Mouse (Mus musculus) lung, adult 2 months (tissue): ENCODE measurements around the gene Sox5. TPM values are rescaled to one million over a fixed set of nuclear protein-coding genes. Genes with fewer than 3 reads are reported as not detected.

Experiments
- DNase-seq: peaks from one replicate; pipeline ENCODE4 v3.0.0; 2022
- H3K4me1 ChIP-seq: fragments of 200-500 bp; 2 replicates; pipeline ENCODE4 v1.6.1; 2011; ENCODE audit warnings: low read length; ENCODE audit not compliant: control insufficient read depth, insufficient read depth
- H3K4me3 ChIP-seq: fragments of 200-500 bp; replicated peaks from 2 replicates; pipeline ENCODE3; 2011; ENCODE audit warnings: low read depth, mild to moderate bottlenecking, control low read depth, low read length; ENCODE audit errors: extremely low read depth
- CTCF ChIP-seq: fragments of 200-500 bp; IDR thresholded peaks from 2 replicates; pipeline ENCODE4 v1.5.1; 2011; ENCODE audit warnings: mild to moderate bottlenecking, low read length, control low read depth; ENCODE audit not compliant: insufficient read depth
- POLR2A ChIP-seq: fragments of 200-500 bp; IDR thresholded peaks from 2 replicates; pipeline ENCODE4 v1.6.1; 2011; ENCODE audit warnings: low read depth, mild to moderate bottlenecking, control low read depth, low read length, borderline replicate concordance; ENCODE audit errors: extremely low read depth
- WGBS: fragments of 180-500 bp; shearing (Covaris S2); methylation state at CpG from one replicate; pipeline ENCODE4 v1.1.7; 2018; 5-methylcytosine and 5-hydroxymethylcytosine counted together
- polyA plus RNA-seq: library from polyadenylated mRNA; depleted of rRNA; stranded (reverse); fragments of >200 nt; gene quantifications from 2 replicates; pipeline ENCODE4 v1.2.3, GENCODE M21; 2012

Sox5 gene
- polyA plus RNA-seq, 1 experiment = 8.6 TPM

DNA sequence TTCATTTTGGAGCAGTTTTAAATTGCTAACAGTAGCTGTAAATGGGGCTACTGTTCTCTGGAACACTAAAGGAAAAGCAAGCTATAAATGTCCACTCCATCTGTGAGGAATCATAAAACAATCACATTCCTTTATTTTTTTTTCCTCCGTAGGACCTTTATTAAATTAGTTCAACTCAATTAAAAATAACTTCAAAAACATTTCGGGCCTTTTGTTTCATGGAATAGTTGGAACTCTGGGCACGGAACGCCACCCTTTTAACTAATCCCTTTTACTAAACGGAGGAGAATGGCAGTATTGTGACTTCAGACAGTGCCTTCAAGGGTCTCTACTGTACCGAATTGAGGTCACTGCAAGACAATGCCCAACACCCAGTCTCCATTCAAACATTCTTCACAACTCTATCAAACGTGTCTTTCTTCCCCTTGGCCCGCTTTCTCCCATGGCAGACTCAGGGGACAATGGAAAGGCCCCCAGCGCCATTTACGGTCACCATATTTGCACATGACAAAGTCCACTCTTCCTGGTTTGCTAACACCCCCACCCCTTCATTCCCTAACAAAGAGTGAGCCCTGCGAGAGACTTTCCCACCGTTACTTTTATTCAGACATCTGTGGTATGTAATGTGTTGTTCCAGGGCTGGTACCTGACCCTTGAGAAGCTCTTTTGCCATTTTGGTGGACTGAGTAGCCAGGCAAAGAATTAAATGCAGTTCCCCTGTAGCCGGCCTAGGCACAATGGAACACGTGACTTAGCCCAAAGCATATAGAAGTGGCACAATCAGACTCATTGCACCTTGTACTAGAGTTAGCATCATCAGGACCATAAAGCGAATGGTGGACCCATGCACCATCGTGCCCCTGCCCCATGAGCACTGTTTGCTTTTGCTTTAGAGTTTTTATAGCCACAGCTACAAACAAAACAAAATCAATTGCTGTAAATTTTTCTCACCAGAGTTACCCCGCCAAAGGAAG, 468.7 kb downstream of the Sox5 start:
- Histone ChIP-seq H3K4me3 (no peak overlapping the region), H3K4me1 (no peaks in the 10 kb centered on the region)
- DNase-seq = no peak
- TF ChIP-seq POLR2A (no peak), CTCF (no peak)
- WGBS = 80% methylated on average over 17 of the region's 17 CpGs

DNA sequence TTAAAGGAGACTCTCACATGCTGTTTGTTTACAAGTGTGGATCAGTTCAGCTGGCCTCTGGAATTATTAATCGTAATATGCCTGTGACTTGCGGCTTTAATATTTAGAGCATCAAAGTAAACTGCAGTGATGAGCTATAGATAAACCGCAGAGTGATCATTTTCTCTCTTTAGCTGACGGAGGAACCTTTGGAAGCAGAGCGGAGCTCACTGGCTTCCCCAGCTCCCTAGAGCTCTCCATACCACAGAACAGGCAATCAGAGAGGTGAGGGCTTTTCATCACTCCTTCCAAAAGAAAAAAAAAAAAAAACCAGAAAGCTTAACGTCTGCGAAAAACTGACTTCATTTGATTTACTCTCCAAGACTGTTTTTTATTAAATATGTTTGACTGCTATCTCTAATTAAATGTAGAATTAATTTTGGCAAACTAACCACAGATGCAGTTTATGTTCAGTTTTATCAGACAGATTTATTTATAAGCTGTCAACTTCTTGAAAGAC, 469.4 kb downstream of the Sox5 start:
- WGBS = 73% methylated on average over 7 of the region's 7 CpGs

DNA sequence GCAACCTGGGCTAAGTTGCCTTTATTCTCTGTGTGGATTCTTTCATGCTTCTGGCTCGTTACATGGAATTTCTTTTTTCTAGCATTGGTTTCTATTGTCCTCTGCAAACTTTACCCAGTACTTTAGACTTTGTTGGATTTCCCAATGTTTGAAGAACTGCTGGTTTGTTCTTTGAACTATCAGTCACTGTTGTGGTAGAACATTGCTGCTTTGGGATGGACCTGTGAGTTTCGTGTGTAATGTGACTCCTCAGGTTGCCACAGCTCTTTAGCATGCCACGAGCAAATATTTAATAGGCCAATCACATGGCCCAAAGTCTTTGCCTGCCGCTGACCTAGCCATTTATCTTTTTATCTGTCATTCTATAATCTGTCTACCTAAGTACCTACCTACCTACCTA, 470.0 kb downstream of the Sox5 start:
- no peak overlapping the region for H3K4me3 ChIP-seq
- no peak for DNase-seq
- WGBS = 70% methylated on average over 4 of the region's 4 CpGs
- H3K4me1 ChIP-seq = no peaks in the 10 kb centered on the region
- TF ChIP-seq CTCF = no peak

More for the DNA sequence above, 469.4 kb downstream of the Sox5 start:
- no peak for TF ChIP-seq CTCF
- no peak for TF ChIP-seq POLR2A
- no peak overlapping the region for H3K4me3 ChIP-seq
- DNase-seq = no peak
- H3K4me1 ChIP-seq = no peaks in the 10 kb centered on the region

DNA sequence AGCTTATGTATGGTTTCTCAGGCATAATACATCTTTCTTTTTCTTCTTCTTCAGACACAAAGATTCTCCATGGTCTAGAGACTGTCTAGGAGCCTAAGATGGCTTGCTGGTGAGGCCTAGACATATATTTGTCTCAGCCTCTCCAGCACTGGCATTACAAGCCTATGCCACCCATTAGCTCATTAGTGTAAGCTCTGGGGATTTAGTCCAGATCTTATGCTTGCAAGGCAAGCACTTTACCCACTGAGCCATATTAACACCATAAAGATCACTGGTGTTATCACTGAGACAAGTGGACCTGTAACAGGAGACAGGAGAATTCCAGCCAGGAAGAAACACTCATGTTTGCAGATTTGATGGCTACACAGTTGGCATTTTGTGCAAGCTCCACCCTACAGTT, 472.6 kb downstream of the Sox5 start:
- TF ChIP-seq CTCF (no peak), POLR2A (no peak)
- Histone ChIP-seq H3K4me3 (no peak overlapping the region), H3K4me1 (no peaks in the 10 kb centered on the region)
- DNase-seq = no peak

DNA sequence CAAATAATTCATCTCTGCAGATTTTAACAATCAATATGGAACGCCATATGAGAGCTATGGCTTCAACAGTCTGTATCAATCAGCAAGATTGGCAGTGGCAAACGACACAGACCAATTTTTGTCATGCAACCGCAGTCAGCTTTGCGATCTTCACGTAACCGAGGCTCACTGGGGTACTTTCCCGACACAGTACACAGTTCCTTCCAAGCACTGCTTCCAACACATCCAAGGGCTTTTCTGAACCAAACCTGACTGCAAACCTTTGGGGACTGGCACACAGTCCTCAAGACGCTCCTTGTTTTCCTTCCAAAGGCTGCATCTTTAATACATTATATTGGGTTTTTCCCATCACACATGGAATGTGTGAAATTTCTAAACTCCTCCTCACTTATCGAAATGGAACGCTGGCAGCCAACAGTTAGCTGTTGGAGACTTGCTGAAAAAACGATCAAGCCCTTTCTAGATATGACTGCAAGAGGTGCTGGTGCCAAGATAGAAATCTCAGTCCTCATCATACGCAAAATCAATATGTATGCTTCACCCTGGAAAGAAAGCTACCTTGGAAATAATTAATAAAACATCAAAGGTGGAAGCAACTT, 474.1 kb downstream of the Sox5 start:
- H3K4me1 ChIP-seq = no peaks in the 10 kb centered on the region
- TF ChIP-seq CTCF (no peak), POLR2A (no peak)
- 90% methylated on average over 12 of the region's 12 CpGs for WGBS
- DNase-seq = no peak
- no peak overlapping the region for H3K4me3 ChIP-seq

DNA sequence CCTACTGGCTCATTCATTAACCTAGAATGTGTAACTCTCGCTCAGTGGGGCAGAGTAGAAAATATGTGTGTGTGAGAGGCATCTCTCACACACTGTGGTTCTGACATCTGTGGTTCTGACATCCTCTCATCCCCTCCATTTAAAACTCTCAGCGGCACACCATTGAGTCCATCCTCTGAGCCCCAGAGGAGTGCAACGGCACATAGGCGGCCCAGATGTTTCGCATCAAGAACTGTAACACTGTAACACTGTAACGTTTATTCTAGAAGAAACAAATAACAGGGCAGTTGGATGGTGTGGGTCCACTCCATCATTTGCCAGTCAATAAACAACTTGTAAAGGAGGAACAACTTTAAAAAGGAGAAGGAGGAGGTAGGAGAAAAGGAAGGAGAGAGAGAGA, 479.0 kb downstream of the Sox5 start:
- no peak for TF ChIP-seq POLR2A
- no peak for TF ChIP-seq CTCF
- DNase-seq = no peak
- Histone ChIP-seq H3K4me1 (no peaks in the 10 kb centered on the region), H3K4me3 (no peak overlapping the region)
- 72% methylated on average over 6 of the region's 6 CpGs for WGBS

DNA sequence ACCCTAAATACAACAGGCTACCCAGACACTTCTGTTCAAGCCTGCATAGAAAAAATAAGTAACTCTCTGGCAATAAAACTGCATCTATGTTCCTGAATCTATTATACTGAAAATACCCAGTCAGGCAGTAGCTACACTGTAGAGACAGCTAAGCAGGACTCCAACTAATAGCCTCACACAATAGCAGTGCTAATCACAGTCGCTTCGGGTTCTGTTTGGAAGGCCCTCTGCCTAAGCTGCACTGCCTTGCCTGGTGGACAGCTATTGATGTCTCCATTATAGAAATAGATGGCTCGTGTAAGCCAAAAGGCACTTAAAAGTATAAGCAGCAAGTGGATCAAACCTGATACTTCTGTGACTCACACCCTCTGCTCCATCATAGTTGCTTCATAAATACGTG, 480.7 kb downstream of the Sox5 start:
- TF ChIP-seq POLR2A (no peak), CTCF (no peak)
- Histone ChIP-seq H3K4me1 (no peaks in the 10 kb centered on the region), H3K4me3 (no peak overlapping the region)
- no peak for DNase-seq
- WGBS = 82% methylated on average over 4 of the region's 4 CpGs

DNA sequence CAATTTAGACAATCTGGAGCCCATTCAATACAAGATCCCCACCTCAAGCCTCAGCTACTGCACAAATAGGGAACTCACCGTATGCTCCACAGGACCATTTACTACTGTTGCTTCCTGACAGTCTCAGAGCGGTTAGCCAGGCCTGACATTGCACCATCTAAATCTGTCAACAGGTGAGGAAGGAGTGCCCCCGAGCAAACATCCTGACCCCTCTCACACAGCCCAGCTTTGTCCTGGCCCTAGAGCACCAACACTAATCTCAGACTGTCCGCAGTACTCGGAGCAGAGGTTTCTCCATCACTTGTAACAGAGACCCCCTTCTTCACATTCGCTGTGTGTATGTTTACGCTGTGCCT, 482.3 kb downstream of the Sox5 start:
- no peaks in the 10 kb centered on the region for H3K4me1 ChIP-seq
- DNase-seq = no peak
- no peak for TF ChIP-seq POLR2A
- TF ChIP-seq CTCF = no peak
- 45% methylated on average over 7 of the region's 7 CpGs for WGBS
- H3K4me3 ChIP-seq = no peak overlapping the region

DNA sequence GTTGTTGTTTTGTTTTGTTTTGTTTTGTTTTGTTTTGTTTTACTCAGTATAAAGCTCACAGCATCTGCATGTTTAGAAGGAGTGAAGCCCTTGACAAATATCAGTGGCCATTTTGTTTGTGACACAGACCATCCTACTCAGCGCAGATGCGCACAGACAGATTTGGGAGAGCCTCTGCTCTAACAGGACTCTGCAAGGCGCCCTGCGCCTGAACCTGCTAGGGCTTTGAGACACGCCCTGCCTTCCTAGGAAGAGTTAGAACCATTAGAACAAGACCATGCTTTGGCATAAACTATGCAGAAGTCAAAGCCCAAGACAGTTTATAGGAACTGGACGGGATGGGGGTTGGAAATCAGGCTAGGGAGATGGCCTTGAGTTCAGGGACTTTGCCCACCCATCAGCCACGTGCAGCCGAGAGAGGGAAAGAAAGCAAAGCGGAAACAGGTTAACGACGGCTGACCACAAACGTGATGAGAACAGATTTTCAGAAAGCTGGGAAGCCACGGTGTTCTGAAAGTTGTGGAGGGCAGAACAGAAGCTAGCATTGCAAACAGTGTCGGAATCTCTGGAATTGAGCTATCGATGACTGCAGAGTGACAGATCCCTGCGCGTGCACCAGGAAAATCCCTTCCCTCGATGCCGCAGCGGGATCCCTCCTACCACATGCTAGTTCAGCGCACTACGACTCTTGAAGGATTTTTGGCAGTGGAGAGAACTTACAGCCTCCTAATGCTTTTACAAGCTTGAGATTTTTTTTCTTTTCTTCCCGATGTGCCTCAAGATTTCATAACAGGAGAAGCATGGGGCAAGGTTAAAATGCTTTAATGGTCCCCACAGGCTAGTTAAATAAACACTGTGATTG, 482.9 kb downstream of the Sox5 start:
- TF ChIP-seq CTCF (no peak), POLR2A (no peak)
- DNase-seq = no peak
- WGBS = 51% methylated on average over 23 of the region's 23 CpGs
- H3K4me1 ChIP-seq = no peaks in the 10 kb centered on the region
- H3K4me3 ChIP-seq = no peak overlapping the region
